Mouse (Mus musculus) heart, postnatal 0 days (tissue): ENCODE measurements around the gene Osbpl6. TPM values are rescaled to one million over a fixed set of nuclear protein-coding genes. Genes with fewer than 3 reads are reported as not detected.

Experiments used
- ATAC-seq: fragments of 200-750 bp; cut with Nextera tagmentation; 2 replicates; pipeline ENCODE4 v1.8.0; 2017; ENCODE audit warnings: low read depth, moderate number of reproducible peaks, moderate library complexity; ENCODE audit not compliant: insufficient read depth
- DNase-seq: peaks from one replicate; pipeline ENCODE4 v3.0.0-alpha.2; 2016; ENCODE audit warnings: low spot score
- H3K27ac ChIP-seq: fragments of 300-500 bp; sonication (generic); 2 replicates; pipeline ENCODE4 v1.5.1; 2014; ENCODE audit warnings: low read depth, mild to moderate bottlenecking
- H3K27me3 ChIP-seq: fragments of 300-500 bp; sonication (generic); 2 replicates; pipeline ENCODE4 v1.6.1; 2014; ENCODE audit warnings: low read length, mixed read lengths; ENCODE audit not compliant: control insufficient read depth, insufficient read depth
- H3K36me3 ChIP-seq: fragments of 300-500 bp; sonication (generic); replicated peaks from 2 replicates; pipeline ENCODE4 v1.6.1; 2014; ENCODE audit warnings: low read length, mixed read lengths; ENCODE audit not compliant: control insufficient read depth, insufficient read depth
- H3K4me1 ChIP-seq: fragments of 300-500 bp; sonication (generic); 2 replicates; pipeline ENCODE4 v1.6.1; 2014; ENCODE audit warnings: antibody characterized with exemption; ENCODE audit not compliant: control insufficient read depth, insufficient read depth
- H3K4me2 ChIP-seq: fragments of 300-500 bp; sonication (generic); 2 replicates; pipeline ENCODE4 v1.6.1; 2014; ENCODE audit warnings: low read depth, mild to moderate bottlenecking, low read length, moderate library complexity
- H3K4me3 ChIP-seq: fragments of 300-500 bp; sonication (generic); 2 replicates; pipeline ENCODE4 v1.5.1; 2014; ENCODE audit warnings: low read depth, low read length
- H3K9ac ChIP-seq: fragments of 300-500 bp; sonication (generic); replicated peaks from 2 replicates; pipeline ENCODE4 v1.6.1; 2014; ENCODE audit warnings: low read depth, low read length, mixed read lengths
- H3K9me3 ChIP-seq: fragments of 300-500 bp; sonication (generic); replicated peaks from 2 replicates; pipeline ENCODE4 v1.6.1; 2016; ENCODE audit warnings: low read length; ENCODE audit not compliant: control insufficient read depth
- CTCF ChIP-seq: IDR thresholded peaks from 2 replicates; pipeline ENCODE4 v1.5.1; 2016; ENCODE audit warnings: antibody characterized with exemption, control low read depth, low read depth
- EP300 ChIP-seq: IDR thresholded peaks from 2 replicates; pipeline ENCODE4 v1.6.1; 2016; ENCODE audit warnings: antibody characterized with exemption, low read depth
- WGBS: fragments of 180-500 bp; shearing (Covaris S2); extraction: QIAGEN DNeasy Blood & Tissue Kit; methylation state at CpG from one replicate; pipeline ENCODE4 v1.1.7; 2014; 5-methylcytosine and 5-hydroxymethylcytosine counted together
- microRNA-seq: library from miRNA; unstranded; fragments of <30 nt; microRNA quantifications from one replicate; pipeline ENCODE4, GENCODE M21; 2016
- polyA plus RNA-seq: library from polyadenylated mRNA; unstranded; fragments of >200 nt; fragmentation: Nextera tagmentation; extraction: Ambion mirVana; gene quantifications from 2 replicates; pipeline ENCODE4 v1.2.1, GENCODE M21; 2015
- total RNA-seq: library from RNA; depleted of rRNA; stranded (reverse); fragments of >200 nt; gene quantifications from 2 replicates; pipeline ENCODE4 v1.2.3, GENCODE M21; 2014; ENCODE audit warnings: low replicate concordance; rRNA removed

Osbpl6 gene
- total and polyA plus RNA-seq, 2 experiments from 2014 or later: 3.3 to 5.0 TPM

- no peak for DNase-seq
- H3K9me3 ChIP-seq: no peaks in the 10 kb centered on the region
- TF ChIP-seq CTCF (no peak), EP300 (no peak)
- H3K36me3 ChIP-seq: peaks cover 59% of the 10 kb centered on the region
- 93% methylated on average over 2 of the region's 2 CpGs for WGBS
- no peak overlapping the region for H3K4me2 ChIP-seq
- no peak overlapping the region for H3K9ac ChIP-seq
- no peaks in the 10 kb centered on the region for H3K27me3 ChIP-seq
- ATAC-seq: no peak
- H3K27ac ChIP-seq: no peak overlapping the region
- H3K4me3 ChIP-seq: no peak overlapping the region
- H3K4me1 ChIP-seq: no peaks in the 10 kb centered on the region
Observed at GRCm38 (mm10) chr2:76639637-76640036, 233.3 kb downstream of the Osbpl6 start.

- Histone ChIP-seq H3K4me1 (peaks cover 12% of the 10 kb centered on the region), H3K27me3 (no peaks in the 10 kb centered on the region), H3K9me3 (no peaks in the 10 kb centered on the region), H3K36me3 (peaks cover 26% of the 10 kb centered on the region), H3K4me3 (no peak overlapping the region), H3K9ac (no peak overlapping the region), H3K27ac (no peak overlapping the region), H3K4me2 (no peak overlapping the region)
- ATAC-seq (no peak), DNase-seq (no peak)
- no peak for TF ChIP-seq CTCF
- TF ChIP-seq EP300: no peak
Observed at GRCm38 (mm10) chr2:76643801-76644200, 237.5 kb downstream of the Osbpl6 start.

- H3K9ac ChIP-seq: peak overlapping the region; percentile 71
- H3K4me3 ChIP-seq: peak overlapping the region; percentile 65
- peaks cover 14% of the 10 kb centered on the region for H3K4me1 ChIP-seq
- peak overlapping the region; percentile 96 for H3K4me2 ChIP-seq
- no peaks in the 10 kb centered on the region for H3K9me3 ChIP-seq
- DNase-seq: no peak
- TF ChIP-seq EP300 (no peak), CTCF (no peak)
- peak; percentile 28 for ATAC-seq
- H3K27me3 ChIP-seq: no peaks in the 10 kb centered on the region
- peak overlapping the region; percentile 89 for H3K27ac ChIP-seq
- H3K36me3 ChIP-seq: peaks cover 2% of the 10 kb centered on the region
- WGBS: 3% methylated on average over 30 of the region's 32 CpGs
Observed at GRCm38 (mm10) chr2:76647441-76647869, 241.1 kb downstream of the Osbpl6 start.

GRCm38 (mm10) chr2:76647883-76648570, 241.7 kb downstream of the Osbpl6 start, which contains the start of the genes Prkra and Pjvk:
Gene Prkra (minus strand): TSS chr2:76648015.
Gene Pjvk (plus strand): TSS chr2:76648476.
- Histone ChIP-seq H3K9ac (peak within 1 kb of the TSS; percentile 71), H3K27me3 (no peaks in the 10 kb centered on the region), H3K4me1 (peaks cover 14% of the 10 kb centered on the region), H3K36me3 (no peaks in the 10 kb centered on the region; the same call in 1 of the 2 replicates), H3K9me3 (no peaks in the 10 kb centered on the region), H3K27ac (peak within 1 kb of the TSS; percentile 89), H3K4me2 (peak within 1 kb of the TSS; percentile 96), H3K4me3 (peak within 1 kb of the TSS; percentile 65)
- DNase-seq: peak; percentile 99
- TF ChIP-seq EP300 (no peak), CTCF (no peak)
- WGBS: under 1% methylated on average over 30 of the region's 42 CpGs
- ATAC-seq: peak; percentile 97

GRCm38 (mm10) chr2:76648666-76649141, 242.4 kb downstream of the Osbpl6 start:
- no peaks in the 10 kb centered on the region; the same call in 1 of the 2 replicates for H3K36me3 ChIP-seq
- H3K4me3 ChIP-seq: peak overlapping the region; percentile 65
- no peaks in the 10 kb centered on the region for H3K9me3 ChIP-seq
- WGBS: 22% methylated on average over 13 of the region's 13 CpGs
- H3K27me3 ChIP-seq: no peaks in the 10 kb centered on the region
- peak overlapping the region; percentile 57 for H3K9ac ChIP-seq
- DNase-seq (peak; percentile 32), ATAC-seq (no peak)
- H3K27ac ChIP-seq: peak overlapping the region; percentile 89
- H3K4me2 ChIP-seq: peak overlapping the region; percentile 96
- peaks cover 14% of the 10 kb centered on the region for H3K4me1 ChIP-seq
- TF ChIP-seq CTCF (no peak), EP300 (no peak)

Small RNA genes lying within 50 kb of the gene (microRNA-seq; reads per million reads assigned to microRNA genes)
- not detected for gene Gm23164

Other genes with a start within 250 kb of the Osbpl6 start
- not detected in 2 replicates for gene Pde11a, start 67.7 kb upstream of the Osbpl6 start, total RNA-seq
- 0.05 TPM in 2 replicates for gene Pde11a, start 67.7 kb upstream of the Osbpl6 start, polyA plus RNA-seq
- gene Cyct, start 46.1 kb upstream of the Osbpl6 start, total RNA-seq: not detected in 2 replicates
- not detected in 2 replicates for gene Cyct, start 46.1 kb upstream of the Osbpl6 start, polyA plus RNA-seq
- gene Rbm45, start 36.5 kb upstream of the Osbpl6 start, total RNA-seq: 29.7 and 29.9 TPM in 2 replicates
- 11.0 and 12.4 TPM in 2 replicates for gene Rbm45, start 36.5 kb upstream of the Osbpl6 start, polyA plus RNA-seq
- gene Prkra, start 241.5 kb downstream of the Osbpl6 start, total RNA-seq: 31.8 and 32.0 TPM in 2 replicates
- 25.2 and 26.9 TPM in 2 replicates for gene Prkra, start 241.5 kb downstream of the Osbpl6 start, polyA plus RNA-seq
- not detected in 2 replicates for gene Pjvk, start 242.0 kb downstream of the Osbpl6 start, total RNA-seq
- gene Pjvk, start 242.0 kb downstream of the Osbpl6 start, polyA plus RNA-seq: 0.11 and 0.29 TPM in 2 replicates